Mouse (Mus musculus) ES-E14 (cell line): ENCODE data around the gene Slco1a5.

Experiments
- CHD2 ChIP-seq: IDR thresholded peaks from 2 replicates; pipeline ENCODE4 v1.6.1; 2014; ENCODE audit warnings: mild to moderate bottlenecking, low read depth, low read length, inconsistent platforms
- HCFC1 ChIP-seq: IDR thresholded peaks from 2 replicates; pipeline ENCODE4 v1.6.1; 2012; ENCODE audit warnings: low read length, inconsistent platforms, borderline replicate concordance; ENCODE audit not compliant: insufficient read depth
- MAFK ChIP-seq: IDR thresholded peaks from 2 replicates; pipeline ENCODE4 v1.6.1; 2014; ENCODE audit warnings: mild to moderate bottlenecking, low read depth, low read length, inconsistent platforms; ENCODE audit not compliant: insufficient read depth
- ZC3H11A ChIP-seq: IDR thresholded peaks from 2 replicates; pipeline ENCODE4 v1.6.1; 2012; ENCODE audit warnings: low read depth, mild to moderate bottlenecking, inconsistent platforms, low read length, borderline replicate concordance
- ZNF384 ChIP-seq: IDR thresholded peaks from 2 replicates; pipeline ENCODE4 v1.6.1; 2012; ENCODE audit warnings: low read depth, low read length, inconsistent platforms

DNA sequence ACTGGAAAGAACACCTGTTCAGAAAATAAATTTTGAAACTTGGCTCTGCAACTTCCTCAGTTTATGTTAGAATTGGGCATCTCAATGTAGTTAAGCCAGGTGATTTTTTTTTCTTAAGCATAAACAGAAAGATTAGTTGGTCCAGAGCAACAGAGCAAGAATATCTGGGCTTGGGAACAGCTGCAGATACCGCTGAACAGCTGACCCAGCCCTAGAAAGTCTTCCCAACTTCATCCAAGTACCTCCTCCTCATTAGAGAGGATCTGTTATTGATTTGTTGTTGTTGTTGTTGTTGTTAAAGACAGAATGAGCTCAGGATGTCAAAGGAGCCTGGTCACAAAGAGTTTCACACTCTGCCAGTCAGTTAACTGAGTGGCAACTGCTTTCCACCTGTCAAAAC is 83.3 kb downstream of the Slco1a5 start:
- no peak for TF ChIP-seq MAFK
- no peak for TF ChIP-seq ZNF384
- TF ChIP-seq ZC3H11A = no peak
- TF ChIP-seq CHD2 = no peak
- TF ChIP-seq HCFC1 = no peak
